Mouse (Mus musculus): Measurements from ENCODE around the gene Ccdc157. TPM values are rescaled to one million over a fixed set of nuclear protein-coding genes. Genes with fewer than 3 reads are reported as not detected.
A peak's percentile ranks its signal among the peaks of the same experiment; 100 is the strongest.

The Ccdc157 gene
- total and polyA plus RNA-seq, 2 experiments from 2014 or later, result 2.7 to 6.5 TPM

DNA sequence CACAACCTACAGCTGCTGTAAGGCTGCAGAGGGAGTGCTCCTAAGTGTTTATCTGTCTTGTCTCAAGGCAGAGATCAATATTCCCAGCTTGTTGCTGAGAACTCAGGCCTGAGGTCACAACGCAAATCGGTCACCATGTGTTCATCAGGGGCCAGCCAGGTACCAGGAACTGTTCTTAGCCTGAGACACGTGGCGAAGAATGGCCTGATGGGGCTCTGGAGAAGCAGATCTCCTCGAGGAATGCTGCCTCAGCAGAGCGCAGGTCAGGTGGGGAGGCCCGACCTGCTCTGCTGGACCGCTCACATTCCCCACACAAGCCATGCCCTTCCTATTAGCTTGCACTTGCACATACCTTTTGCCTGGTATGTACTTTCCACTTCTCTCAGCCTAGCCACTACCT lies 36.5 kb upstream of the Ccdc157 start:
- Histone ChIP-seq H3K36me3 (replicated peaks; ENCODE audit: control insufficient read depth, insufficient read depth, low read length) (no peaks in the 10 kb centered on the region), H3K9me3 (replicated peaks; ENCODE audit: control insufficient read depth, low read length) (no peaks in the 10 kb centered on the region), H3K4me2 (ENCODE audit: low read depth, low read length) (no peak overlapping the region), H3K9ac (replicated peaks; ENCODE audit: low read depth, low read length) (no peak overlapping the region), H3K4me1 (ENCODE audit: control insufficient read depth, insufficient read depth) (no peaks in the 10 kb centered on the region), H3K27me3 (ENCODE audit: control insufficient read depth, insufficient read depth, low read length) (no peaks in the 10 kb centered on the region), H3K27ac (ENCODE audit: low read depth) (no peak overlapping the region), H3K4me3 (ENCODE audit: low read depth, low read length) (no peak overlapping the region)
- TF ChIP-seq CTCF (IDR thresholded peaks at IDR 0.05; ENCODE audit: low read depth), result no peak
- TF ChIP-seq EP300 (IDR thresholded peaks at IDR 0.05; ENCODE audit: low read depth), result no peak
- ATAC-seq (ENCODE audit: insufficient read depth, low read depth) (no peak), DNase-seq (ENCODE audit: low spot score) (no peak)
- WGBS, result 70% methylated on average over 8 of the region's 8 CpGs

DNA sequence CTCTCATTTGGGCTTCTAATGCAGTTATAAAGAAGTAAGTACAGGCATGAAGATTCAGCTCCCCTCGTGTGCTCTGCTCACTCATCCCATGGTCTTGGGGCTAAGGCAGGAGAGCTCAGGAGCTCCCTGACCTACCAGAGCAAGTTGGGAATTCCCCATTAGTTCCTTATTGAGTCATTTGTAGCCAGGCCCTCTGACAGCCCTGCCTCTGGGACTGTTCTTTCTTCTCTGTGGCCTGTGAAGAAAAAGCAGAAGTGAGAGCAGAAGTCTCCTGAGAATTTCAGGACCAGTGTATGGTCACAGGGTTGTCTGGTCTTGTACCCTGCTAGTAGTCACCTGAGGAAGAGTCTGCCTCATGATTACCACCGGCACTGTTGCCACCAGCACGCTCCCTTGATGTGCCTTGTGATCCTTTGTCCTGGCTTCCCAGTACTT lies 35.5 kb upstream of the Ccdc157 start:
- no peak overlapping the region for H3K4me2 ChIP-seq (ENCODE audit: low read depth, low read length)
- WGBS, result 74% methylated on average over 3 of the region's 3 CpGs
- H3K27me3 ChIP-seq (ENCODE audit: control insufficient read depth, insufficient read depth, low read length), result no peaks in the 10 kb centered on the region
- no peak for TF ChIP-seq EP300 (IDR thresholded peaks at IDR 0.05; ENCODE audit: low read depth)
- no peak for TF ChIP-seq CTCF (IDR thresholded peaks at IDR 0.05; ENCODE audit: low read depth)
- H3K4me1 ChIP-seq (ENCODE audit: control insufficient read depth, insufficient read depth), result no peaks in the 10 kb centered on the region
- H3K9ac ChIP-seq (replicated peaks; ENCODE audit: low read depth, low read length), result no peak overlapping the region
- DNase-seq (ENCODE audit: low spot score) (no peak), ATAC-seq (ENCODE audit: insufficient read depth, low read depth) (no peak)
- no peak overlapping the region for H3K4me3 ChIP-seq (ENCODE audit: low read depth, low read length)
- H3K9me3 ChIP-seq (replicated peaks; ENCODE audit: control insufficient read depth, low read length), result no peaks in the 10 kb centered on the region
- no peaks in the 10 kb centered on the region for H3K36me3 ChIP-seq (replicated peaks; ENCODE audit: control insufficient read depth, insufficient read depth, low read length)
- H3K27ac ChIP-seq (ENCODE audit: low read depth), result no peak overlapping the region

DNA sequence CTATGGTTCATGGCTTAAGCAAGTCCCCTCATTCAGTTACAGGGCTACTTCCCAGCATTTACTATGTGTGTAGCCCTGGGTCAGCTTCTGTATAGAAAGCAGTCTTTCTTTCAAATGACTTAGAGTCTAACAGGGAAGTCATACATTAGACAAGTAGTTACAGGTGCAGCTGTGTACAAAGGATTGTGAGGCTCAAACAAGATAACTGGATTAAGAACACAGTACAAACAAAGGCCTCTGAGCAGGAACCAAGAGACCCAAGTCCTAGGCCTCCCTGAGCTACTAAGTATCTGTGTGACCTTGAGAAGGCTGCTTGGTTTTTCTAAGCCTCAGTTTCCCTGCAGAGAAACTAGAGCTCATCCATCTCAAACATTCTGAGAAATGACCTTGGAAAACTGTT lies 33.3 kb upstream of the Ccdc157 start:
- no peaks in the 10 kb centered on the region for H3K9me3 ChIP-seq (replicated peaks; ENCODE audit: control insufficient read depth, low read length)
- no peak for ATAC-seq (ENCODE audit: insufficient read depth, low read depth)
- H3K4me3 ChIP-seq (ENCODE audit: low read depth, low read length), result no peak overlapping the region
- H3K27ac ChIP-seq (ENCODE audit: low read depth), result no peak overlapping the region
- H3K36me3 ChIP-seq (replicated peaks; ENCODE audit: control insufficient read depth, insufficient read depth, low read length), result no peaks in the 10 kb centered on the region
- no peaks in the 10 kb centered on the region for H3K4me1 ChIP-seq (ENCODE audit: control insufficient read depth, insufficient read depth)
- TF ChIP-seq EP300 (IDR thresholded peaks at IDR 0.05; ENCODE audit: low read depth) (no peak), CTCF (IDR thresholded peaks at IDR 0.05; ENCODE audit: low read depth) (no peak)
- H3K9ac ChIP-seq (replicated peaks; ENCODE audit: low read depth, low read length), result no peak overlapping the region
- no peaks in the 10 kb centered on the region for H3K27me3 ChIP-seq (ENCODE audit: control insufficient read depth, insufficient read depth, low read length)
- no peak overlapping the region for H3K4me2 ChIP-seq (ENCODE audit: low read depth, low read length)
- DNase-seq (ENCODE audit: low spot score), result no peak

DNA sequence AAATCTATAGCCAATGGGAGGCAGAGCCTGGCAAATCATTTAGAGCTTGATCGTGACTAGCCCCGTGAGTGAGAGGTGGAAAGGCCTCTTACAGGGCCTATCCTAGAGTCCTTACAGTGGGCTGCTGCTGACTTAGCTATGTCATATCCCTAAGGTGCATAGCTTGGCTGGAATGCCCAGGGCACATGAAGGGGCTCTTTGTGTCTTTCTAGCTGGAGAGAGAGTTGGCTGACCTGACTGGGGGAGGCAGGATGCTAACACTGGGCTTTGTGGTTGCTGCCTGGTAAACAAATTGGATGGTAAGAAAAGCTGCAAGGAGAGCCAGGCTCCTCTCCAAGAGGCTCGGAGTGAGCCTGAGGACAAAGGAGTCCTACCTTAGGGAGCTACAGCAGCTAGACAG lies 32.7 kb upstream of the Ccdc157 start:
- H3K9me3 ChIP-seq (replicated peaks; ENCODE audit: control insufficient read depth, low read length), result no peaks in the 10 kb centered on the region
- H3K36me3 ChIP-seq (replicated peaks; ENCODE audit: control insufficient read depth, insufficient read depth, low read length), result no peaks in the 10 kb centered on the region
- peaks cover 3% of the 10 kb centered on the region for H3K4me1 ChIP-seq (ENCODE audit: control insufficient read depth, insufficient read depth)
- H3K4me2 ChIP-seq (ENCODE audit: low read depth, low read length), result no peak overlapping the region
- no peak for DNase-seq (ENCODE audit: low spot score)
- H3K27ac ChIP-seq (ENCODE audit: low read depth), result no peak overlapping the region
- ATAC-seq (ENCODE audit: insufficient read depth, low read depth), result no peak
- TF ChIP-seq EP300 (IDR thresholded peaks at IDR 0.05; ENCODE audit: low read depth), result no peak
- TF ChIP-seq CTCF (IDR thresholded peaks at IDR 0.05; ENCODE audit: low read depth), result no peak
- H3K27me3 ChIP-seq (ENCODE audit: control insufficient read depth, insufficient read depth, low read length), result no peaks in the 10 kb centered on the region
- 88% methylated on average over 3 of the region's 3 CpGs for WGBS
- H3K9ac ChIP-seq (replicated peaks; ENCODE audit: low read depth, low read length), result no peak overlapping the region
- no peak overlapping the region for H3K4me3 ChIP-seq (ENCODE audit: low read depth, low read length)

DNA sequence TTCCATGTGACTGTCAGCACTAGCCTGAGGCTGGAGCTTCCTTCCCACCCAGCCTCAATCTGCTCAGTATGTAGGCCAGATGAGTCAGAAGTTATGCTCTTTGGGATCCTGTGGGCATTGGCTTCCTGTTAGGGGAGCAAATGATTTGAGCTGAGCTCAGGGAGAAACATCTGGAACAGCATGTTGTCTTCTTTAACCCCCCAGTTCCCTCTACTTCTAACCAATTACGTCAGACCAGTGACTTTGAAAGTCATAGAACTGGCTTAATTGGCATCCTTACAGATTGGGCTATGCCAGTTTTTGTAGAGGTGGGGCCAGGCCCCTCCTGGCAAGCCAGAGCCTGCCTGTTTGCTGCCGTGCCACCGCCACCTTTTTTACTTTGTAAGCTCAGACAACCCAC lies 30.6 kb upstream of the Ccdc157 start:
- TF ChIP-seq CTCF (IDR thresholded peaks at IDR 0.05; ENCODE audit: low read depth) (no peak), EP300 (IDR thresholded peaks at IDR 0.05; ENCODE audit: low read depth) (no peak)
- Histone ChIP-seq H3K9me3 (replicated peaks; ENCODE audit: control insufficient read depth, low read length) (no peaks in the 10 kb centered on the region), H3K4me1 (ENCODE audit: control insufficient read depth, insufficient read depth) (peaks cover 10% of the 10 kb centered on the region), H3K9ac (replicated peaks; ENCODE audit: low read depth, low read length) (no peak overlapping the region), H3K4me2 (ENCODE audit: low read depth, low read length) (no peak overlapping the region), H3K27me3 (ENCODE audit: control insufficient read depth, insufficient read depth, low read length) (no peaks in the 10 kb centered on the region), H3K4me3 (ENCODE audit: low read depth, low read length) (no peak overlapping the region), H3K36me3 (replicated peaks; ENCODE audit: control insufficient read depth, insufficient read depth, low read length) (no peaks in the 10 kb centered on the region), H3K27ac (ENCODE audit: low read depth) (peak overlapping the region; percentile 23; the same call in 1 of the 2 replicates)
- WGBS, result 82% methylated on average over 3 of the region's 3 CpGs
- ATAC-seq (ENCODE audit: insufficient read depth, low read depth) (no peak), DNase-seq (ENCODE audit: low spot score) (no peak)

DNA sequence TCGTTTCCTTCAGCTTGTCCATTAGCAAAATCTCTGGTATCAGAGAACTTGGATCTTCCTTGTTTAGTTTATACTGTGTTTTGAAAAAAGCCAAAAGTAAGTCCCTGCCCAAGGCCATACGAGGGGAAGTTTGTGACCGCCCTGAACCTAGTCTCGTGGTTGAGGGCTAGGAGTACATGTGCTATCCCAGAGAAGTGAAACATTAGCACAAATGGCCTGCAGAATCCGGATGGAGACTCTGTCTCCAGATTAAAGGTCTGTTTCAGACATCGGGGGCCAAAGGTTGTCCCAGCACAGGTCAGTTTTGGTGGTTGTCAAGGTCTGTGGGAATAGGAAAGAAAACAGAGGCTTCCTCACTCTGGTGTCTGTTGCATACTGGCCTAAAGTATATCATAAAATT lies 29.1 kb upstream of the Ccdc157 start:
- no peak for DNase-seq (ENCODE audit: low spot score)
- Histone ChIP-seq H3K4me1 (ENCODE audit: control insufficient read depth, insufficient read depth) (peaks cover 11% of the 10 kb centered on the region), H3K9me3 (replicated peaks; ENCODE audit: control insufficient read depth, low read length) (no peaks in the 10 kb centered on the region), H3K27me3 (ENCODE audit: control insufficient read depth, insufficient read depth, low read length) (no peaks in the 10 kb centered on the region), H3K4me3 (ENCODE audit: low read depth, low read length) (no peak overlapping the region), H3K36me3 (replicated peaks; ENCODE audit: control insufficient read depth, insufficient read depth, low read length) (no peaks in the 10 kb centered on the region), H3K27ac (ENCODE audit: low read depth) (no peak overlapping the region), H3K9ac (replicated peaks; ENCODE audit: low read depth, low read length) (no peak overlapping the region), H3K4me2 (ENCODE audit: low read depth, low read length) (no peak overlapping the region)
- 86% methylated on average over 6 of the region's 6 CpGs for WGBS
- TF ChIP-seq EP300 (IDR thresholded peaks at IDR 0.05; ENCODE audit: low read depth) (no peak), CTCF (IDR thresholded peaks at IDR 0.05; ENCODE audit: low read depth) (no peak)
- no peak for ATAC-seq (ENCODE audit: insufficient read depth, low read depth)
